Mouse (Mus musculus) layer of hippocampus, adult 8-10 months (tissue): ENCODE measurements around the gene Grhl3. TPM values are rescaled to one million over a fixed set of nuclear protein-coding genes. Genes with fewer than 3 reads are reported as not detected.

Experiments
- DNase-seq, 2 experiments: peaks; one replicate each; pipeline ENCODE4 v3.0.0; 2022; ENCODE audit warnings: low spot score in 2 of 2
- microRNA-seq, 2 experiments: library from miRNA; unstranded; fragments of <30 nt; microRNA quantifications; one replicate each; pipeline ENCODE4 v1.2.0; 2022
- total RNA-seq, 4 experiments: library from RNA; stranded (reverse); gene quantifications; 2 replicates each; pipeline ENCODE4 v1.2.4; 2022

Gene Grhl3
- total RNA-seq, 4 experiments from 2014 or later = 0.52 to 1.3 (median 1.2) TPM

DNA sequence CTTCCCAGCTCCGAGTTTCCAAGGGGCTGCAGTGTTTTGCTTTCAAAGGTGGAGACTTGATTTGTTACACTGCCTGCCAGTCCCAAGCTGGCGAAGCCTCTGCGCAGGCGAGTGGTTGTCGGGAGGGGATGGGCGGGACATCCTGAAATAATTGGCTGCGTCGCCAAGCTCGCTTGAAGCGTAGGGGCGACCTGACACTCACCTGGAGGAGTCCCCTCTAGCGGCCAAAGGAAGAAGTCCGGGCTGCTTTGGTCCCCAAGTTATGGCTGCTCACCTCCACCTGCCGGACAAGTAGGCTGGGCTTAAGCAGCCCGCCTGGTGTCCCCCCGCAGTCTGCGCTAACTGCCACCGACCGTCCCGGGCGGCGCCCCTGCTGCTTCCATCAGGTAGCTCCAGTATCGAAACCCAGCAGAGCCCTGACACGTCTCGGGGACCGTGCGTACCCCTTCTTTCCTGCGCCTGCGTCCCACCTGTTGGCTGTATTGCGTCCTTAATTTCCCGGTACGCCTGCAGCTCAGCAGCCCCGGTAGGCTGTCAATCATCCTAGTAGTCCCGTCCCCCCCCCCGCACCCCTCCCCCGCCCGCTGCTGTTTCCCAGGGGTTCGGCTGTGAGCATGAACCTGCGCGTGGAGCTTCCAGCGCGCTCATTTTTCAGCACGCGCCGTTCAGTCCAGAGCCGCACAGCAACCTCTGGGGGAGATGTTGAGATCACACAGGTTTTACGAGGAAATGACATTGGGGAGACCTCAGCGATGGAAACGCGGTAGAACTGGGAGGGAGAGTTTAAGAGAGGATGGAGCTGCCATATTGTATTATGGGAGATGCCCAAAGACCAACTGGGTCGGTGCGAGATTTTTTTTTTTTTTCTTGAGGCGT, 78.7 kb downstream of the Grhl3 start, which contains the start of the genes Stpg1 and Nipal3:
Gene Stpg1 (plus strand): TSS at position 270 of the 876 bp plus-strand sequence.
Gene Nipal3 (minus strand): TSS at position 518 of the 876 bp plus-strand sequence.
- DNase-seq = peak; percentile 86 to 87

DNA sequence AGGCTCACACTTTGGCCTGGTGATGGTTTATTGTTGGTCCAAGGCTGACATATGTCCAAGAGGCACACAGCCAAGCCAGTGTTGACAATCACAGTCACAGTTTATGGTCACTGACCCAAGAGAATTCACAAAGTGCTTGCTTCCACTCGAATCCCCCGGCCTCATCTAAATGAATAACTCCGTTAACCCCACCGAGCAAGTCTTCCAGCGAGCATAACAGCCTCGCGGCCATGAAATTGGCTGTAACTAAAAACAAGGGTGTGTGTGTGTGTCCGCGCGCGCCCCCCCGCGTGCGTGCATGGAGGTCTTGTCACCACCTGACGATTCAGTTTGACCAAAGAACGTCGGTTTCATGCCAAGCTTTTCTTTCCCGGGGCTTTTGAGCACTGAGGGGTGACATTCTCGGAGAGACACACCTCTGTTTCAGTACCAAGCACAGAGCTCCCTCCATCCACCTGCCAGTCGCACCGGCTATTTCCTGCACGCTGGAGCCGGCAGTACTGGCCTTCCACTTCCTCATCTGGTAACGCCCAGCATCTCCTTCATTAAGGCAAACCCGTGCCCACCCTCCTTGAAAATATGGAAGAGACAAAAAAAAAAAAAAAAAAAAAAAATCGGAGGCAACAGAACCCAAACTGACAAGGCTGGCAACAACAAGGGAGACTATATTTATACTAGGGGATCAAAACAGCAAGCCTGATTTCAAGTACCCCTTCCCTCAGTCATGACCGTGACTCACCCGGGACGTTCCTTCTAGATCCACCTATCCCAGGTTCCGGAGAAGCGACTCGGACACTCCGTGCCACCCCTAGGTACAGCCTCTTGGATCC, 79.5 kb downstream of the Grhl3 start:
- peak in 1 of 2 experiments; percentile 26 for DNase-seq

DNA sequence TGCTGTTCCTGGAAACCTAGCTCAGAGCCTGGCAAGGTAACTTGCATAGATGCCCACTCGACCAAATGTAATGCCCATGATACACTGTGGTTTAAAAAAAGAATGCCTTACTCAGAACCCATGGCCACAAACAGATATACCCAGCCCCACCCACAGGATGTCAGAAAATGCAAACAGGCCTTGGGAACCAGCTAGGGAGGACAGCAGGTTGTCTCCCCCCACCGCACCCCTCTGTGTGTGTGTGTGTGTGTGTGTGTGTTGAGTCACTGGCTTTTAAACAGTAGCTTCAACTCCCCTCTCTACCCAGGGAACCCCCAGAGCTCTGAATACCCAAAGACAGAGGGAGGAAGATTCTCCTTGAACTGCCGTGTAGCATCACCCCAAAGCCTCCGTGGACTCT, 80.2 kb downstream of the Grhl3 start:
- no peak for DNase-seq

Small RNA genes lying within 50 kb of the gene (microRNA-seq; reads per million reads assigned to microRNA genes)
- gene Gm25317 = 0 reads per million in 2 experiments

Other genes starting within 250 kb of the Grhl3 start
- 100 to 1,000 TPM; 134 to 168 (median 160) TPM for gene Srrm1, start 220.3 kb downstream of the Grhl3 start, total RNA-seq
- gene Ncmap, start 175.4 kb downstream of the Grhl3 start, total RNA-seq = 1 to 10 TPM in 1 of 4 experiments, under 1 TPM in 2, not detected in 1; 0.58 to 1.2 (median 0.96) TPM
- 10 to 100 TPM; 21.9 to 29.4 (median 24.3) TPM for gene Rcan3, start 139.8 kb downstream of the Grhl3 start, total RNA-seq
- 1 to 10 TPM in 3 of 4 experiments, under 1 TPM in 1; 0.89 to 2.2 (median 1.5) TPM for gene Stpg1, start 78.8 kb downstream of the Grhl3 start, total RNA-seq
- 10 to 100 TPM; 83.3 to 97.8 (median 90.0) TPM for gene Nipal3, start 78.6 kb downstream of the Grhl3 start, total RNA-seq
- under 1 TPM; 0.16 to 0.52 (median 0.17) TPM for gene Ifnlr1, start 112.7 kb upstream of the Grhl3 start, total RNA-seq
- under 1 TPM in 1 of 4 experiments, not detected in 3; 0.21 TPM for gene Il22ra1, start 154.5 kb upstream of the Grhl3 start, total RNA-seq
- gene Myom3, start 186.1 kb upstream of the Grhl3 start, total RNA-seq = under 1 TPM; 0.59 to 0.76 (median 0.69) TPM